Mouse (Mus musculus) mesoderm, embryonic 11.5 days (tissue): ENCODE measurements around the gene 1700029I15Rik.
"Not testable (repeated sequence)": the region's sequence is repeated elsewhere in the genome, so short reads cannot be mapped to it uniquely, and the experiment has no call there.

ENCODE experiments used
- DNase-seq: peaks from one replicate; pipeline ENCODE4 v3.0.0-alpha.2; 2012; ENCODE audit warnings: low read depth, low spot score

1700029I15Rik gene

DNA sequence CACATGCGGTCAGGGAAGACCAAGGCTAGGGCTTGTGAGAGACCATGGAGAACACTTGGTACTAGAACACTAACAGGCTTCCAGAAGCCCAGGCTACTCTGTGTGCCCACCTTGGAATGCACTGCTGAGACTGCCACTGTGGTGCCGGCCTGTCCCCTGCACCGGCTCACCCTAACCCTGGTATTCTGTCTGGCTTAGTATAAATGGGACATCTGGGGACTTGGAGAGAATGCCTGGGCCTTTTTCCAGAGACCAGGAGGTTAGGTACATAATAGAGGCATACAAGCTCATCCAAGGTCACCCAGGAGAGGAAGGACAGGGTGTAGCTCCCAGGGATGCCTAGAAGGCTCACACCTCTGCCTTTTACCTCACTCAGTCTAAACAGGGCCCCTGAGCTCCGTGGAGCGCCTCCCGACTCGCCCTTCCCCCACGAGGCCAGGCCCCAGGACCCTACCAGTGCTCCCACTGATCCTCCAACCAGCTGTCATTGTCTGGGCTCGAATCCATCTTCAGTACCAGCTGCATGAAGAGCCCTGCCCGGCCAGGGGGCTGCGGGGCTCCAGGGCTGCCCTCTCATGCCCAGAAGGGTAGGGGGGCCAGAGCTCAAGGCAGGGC lies 9.5 kb downstream of the 1700029I15Rik start:
- DNase-seq: no peak

DNA sequence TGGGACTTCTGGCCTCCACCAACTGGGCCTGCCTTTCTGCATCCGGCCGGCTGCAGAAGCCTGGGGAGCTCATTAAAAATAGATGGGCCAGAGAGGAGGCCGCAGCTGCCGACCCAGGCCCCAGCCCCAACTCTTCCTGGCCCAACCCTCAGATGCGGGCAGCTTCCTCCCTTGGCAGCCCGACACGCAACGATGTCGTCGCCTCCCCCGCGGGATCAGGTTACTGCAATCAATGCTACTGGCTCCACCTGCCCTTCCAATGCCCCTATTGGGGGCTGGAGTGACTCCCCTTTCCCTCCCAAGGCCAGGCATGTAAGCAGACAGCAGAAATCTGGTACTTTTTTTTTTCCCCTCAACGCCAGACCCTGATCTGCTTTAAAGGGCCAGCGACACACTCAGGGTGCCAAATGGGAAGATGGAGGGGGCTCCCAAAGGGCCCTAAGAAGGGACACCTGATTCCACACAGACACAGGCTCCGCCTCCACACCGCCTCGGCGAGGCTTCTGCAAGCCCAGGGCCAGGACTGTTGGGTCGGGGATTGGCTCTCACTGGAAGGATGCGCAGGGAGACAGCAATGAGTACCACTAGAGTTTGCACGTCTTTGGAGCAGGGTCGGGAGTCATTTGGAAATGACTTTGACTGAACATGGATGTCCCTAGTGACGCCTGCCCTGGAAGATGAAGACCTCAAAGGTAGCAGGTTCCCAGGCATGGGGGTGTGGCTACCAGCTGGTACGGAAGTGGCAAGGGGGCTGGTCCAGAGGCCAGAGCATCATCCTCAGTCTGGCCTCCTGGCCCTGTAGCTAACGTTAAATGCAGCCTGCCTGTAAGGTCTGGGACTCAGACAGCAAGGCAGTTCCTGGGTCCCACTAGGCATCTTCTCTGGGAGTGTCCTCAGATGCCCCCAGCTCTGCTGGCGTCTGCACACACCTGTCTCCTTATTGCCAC lies 10.3 kb downstream of the 1700029I15Rik start:
- DNase-seq: peak; percentile 87

DNA sequence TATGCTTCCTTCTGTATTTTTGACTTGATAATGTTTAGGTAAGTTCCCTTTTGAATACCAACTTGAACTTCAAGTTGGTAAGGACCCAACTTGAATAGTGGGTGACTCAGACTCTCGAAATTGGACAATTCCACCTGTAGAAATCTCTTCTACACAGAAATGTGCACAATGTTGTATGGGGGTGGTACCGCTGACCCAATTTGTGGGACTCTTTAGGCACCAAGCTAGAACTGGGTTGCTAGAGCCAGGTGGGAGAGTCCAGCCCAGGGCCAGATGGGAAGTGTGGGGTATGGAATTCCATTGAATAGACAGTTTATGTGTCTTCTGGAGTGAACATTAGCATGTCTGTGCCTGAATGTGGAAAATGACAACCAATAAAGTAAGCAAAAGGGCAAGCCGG lies 13.2 kb downstream of the 1700029I15Rik start:
- no peak for DNase-seq

DNA sequence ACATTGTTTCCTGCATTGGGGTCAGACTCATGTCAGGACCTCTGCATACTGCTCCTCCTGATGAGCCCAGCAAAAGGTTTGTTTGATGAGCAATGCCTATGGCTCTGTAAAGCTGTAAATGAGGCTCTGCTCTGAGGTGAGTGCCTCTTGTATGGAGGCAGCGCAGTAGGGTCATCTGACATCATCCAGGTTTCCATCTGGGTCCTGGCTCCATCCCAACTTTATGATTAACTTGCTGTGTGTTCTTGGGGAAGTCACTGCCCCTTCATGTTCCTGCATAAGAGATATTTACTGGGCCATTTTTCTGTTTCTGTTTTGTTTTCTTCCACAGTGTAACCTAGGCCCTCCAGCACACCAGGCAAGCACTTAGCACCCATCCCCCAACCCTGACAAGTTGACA lies 15.1 kb downstream of the 1700029I15Rik start:
- no peak for DNase-seq

DNA sequence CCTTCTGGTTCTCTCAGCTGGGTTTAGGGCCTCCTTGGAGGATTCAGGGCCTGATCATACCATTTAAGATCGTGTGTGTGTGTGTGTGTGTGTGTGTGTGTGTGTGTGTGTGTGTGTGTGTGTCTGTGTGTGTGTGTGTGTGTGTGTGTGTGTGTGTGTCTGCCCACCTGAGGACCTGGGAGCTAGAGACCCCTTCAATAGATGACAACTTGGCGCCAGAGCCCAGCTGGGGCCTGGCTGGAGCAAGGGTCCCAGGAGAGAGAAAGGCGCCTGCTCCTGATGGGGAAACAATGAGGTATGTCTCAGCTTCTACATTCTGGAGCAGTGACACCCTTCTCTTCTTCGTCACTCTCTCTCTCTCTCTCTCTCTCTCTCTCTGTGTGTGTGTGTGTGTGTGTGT lies 17.5 kb downstream of the 1700029I15Rik start:
- DNase-seq: not testable (repeated sequence)

DNA sequence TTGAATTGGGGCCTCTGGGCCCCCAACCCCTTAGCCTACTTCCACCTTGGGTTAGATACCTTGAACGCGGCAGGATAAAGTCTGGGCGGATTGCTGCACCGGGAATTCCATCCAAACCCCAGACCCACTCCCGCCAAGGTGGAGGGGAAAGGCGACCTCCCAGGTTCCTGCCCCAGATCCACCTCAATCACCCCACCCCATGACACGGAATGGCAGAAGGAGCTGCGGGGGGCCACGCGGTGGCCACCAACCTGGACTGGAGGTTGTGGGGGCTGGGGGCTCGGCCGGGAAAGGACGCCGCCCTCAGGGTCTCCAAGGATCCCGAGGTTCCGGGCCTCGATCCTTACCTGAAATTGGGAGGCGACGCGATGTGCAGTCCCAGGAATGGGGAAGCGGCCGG lies 18.3 kb downstream of the 1700029I15Rik start:
- no peak for DNase-seq

DNA sequence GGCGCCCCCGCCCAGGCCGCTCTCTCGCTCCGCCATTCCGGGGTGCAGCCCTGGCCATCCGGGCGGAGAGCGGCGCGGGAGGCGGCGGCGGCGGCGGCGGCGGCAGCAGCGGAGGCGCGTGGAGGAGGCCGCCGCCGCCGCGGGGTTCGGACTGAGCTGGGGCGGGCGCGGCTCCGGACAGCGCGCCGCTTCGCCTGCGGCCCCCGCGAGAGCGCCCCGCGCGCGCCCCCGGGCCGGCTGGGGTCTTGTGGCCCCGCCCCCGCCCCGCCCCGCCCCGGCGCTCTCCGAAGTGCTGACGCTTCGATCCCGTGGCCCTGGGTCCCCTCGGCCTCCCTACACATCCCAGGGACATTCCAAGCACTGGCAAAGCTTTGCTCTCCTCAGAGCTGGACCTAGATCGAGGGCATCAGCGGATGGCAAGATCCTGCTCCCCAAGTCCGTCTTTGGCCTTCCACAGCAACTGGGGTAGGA lies 18.8 kb downstream of the 1700029I15Rik start, which contains the start of gene Mapk8ip1:
Gene Mapk8ip1 (minus strand): TSS at position 173 of the 471 bp plus-strand sequence.
- DNase-seq: peak; percentile 46

DNA sequence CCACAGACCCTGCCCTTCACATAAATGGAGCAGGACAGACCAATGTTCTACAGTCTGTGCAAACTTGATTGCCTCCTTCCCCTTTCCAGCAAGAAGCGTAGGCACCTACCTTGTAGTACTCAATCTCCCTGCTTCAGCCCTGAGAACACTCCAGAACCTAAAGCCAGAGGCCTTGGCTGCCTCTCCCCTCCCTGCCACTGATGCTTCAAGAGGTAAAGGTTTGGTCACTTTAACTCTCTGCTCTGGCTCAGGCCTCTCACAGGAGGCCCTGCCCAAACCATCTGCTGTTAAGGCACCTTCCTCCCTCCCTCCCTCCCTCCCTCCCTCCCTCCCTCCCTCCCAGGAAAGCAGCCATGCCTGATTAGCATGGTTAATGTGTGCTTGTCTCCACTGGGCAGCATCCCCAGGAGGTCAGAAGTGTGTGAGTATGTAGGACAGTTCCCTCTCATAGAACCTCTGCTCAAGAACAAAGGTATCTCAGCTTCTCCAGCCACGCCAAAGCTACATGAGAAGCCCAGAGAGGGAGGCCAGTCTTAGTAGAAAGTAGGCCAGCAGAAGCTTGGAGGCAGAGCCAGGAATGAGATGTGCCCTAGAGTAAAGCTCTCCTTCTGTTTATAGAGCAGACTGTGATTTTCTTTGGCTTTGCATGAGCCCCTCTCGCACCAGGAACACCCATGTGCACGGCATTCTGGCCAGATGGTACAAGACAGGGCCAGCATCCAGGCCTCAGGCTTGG lies 20.4 kb downstream of the 1700029I15Rik start:
- DNase-seq: no peak

DNA sequence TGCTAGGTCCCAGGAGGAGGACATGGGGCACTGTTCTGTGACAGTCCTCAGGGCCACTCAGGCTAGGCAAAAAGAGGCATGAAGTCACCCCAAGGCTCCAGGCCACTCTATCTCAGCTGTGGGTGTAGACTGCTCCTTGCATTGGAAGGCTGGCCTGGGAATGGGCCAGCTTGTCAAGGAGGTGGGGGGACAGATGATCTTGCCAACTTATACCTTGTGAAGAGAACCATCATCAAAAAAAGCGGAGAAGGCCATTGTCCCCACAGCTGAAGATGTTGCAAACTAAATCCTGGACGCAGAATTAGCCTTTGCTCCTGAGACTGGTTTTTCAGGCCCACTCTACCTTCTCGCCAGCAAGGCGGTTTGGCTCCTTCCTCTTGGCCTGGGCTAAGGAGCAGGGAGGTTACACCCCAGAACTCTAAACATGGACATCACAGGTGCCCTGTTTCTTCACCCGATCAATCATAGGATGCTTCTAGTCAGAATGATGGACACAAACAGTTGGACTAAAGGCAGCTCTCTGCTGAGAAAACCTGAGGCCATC lies 21.5 kb downstream of the 1700029I15Rik start:
- no peak for DNase-seq

DNA sequence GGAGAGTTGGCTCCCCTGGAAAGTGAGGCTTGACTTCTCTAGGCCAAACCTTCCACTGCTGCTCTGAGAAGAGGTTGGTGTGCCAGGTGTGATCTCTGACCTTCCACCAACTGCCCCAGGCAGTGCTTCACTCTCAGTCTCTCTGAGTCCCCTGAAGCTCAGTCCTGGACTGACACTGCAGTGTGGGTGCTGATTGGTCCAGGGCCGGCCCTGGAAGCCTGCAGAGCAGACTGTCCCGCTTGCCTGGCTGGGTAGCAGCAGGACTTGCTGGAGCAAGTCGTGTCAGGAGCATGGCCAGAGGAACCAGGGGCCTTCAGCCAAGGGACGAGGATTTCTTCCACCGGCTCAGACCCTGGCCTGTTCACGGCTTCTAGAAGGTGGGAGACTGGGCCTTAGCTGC lies 22.4 kb downstream of the 1700029I15Rik start:
- no peak for DNase-seq

DNA sequence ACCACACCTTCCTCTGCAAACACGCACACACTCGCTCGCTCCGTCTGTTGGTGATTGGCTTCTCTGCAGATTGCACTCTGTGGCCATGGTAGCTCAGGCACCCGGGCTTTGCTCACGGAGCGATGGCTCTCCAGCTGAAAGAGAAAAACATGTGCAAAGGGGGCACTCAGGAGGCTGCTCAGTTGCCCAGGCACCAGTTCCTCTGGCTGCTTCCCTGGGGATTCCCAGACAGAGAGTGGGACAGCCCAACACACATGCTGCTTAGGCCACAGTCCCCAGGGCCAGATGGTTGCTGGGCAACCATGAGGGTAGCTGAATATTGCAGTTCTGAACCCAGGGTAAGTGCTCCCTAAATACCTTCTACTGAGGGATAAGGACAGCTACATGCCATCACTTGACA lies 23.3 kb downstream of the 1700029I15Rik start:
- no peak for DNase-seq

DNA sequence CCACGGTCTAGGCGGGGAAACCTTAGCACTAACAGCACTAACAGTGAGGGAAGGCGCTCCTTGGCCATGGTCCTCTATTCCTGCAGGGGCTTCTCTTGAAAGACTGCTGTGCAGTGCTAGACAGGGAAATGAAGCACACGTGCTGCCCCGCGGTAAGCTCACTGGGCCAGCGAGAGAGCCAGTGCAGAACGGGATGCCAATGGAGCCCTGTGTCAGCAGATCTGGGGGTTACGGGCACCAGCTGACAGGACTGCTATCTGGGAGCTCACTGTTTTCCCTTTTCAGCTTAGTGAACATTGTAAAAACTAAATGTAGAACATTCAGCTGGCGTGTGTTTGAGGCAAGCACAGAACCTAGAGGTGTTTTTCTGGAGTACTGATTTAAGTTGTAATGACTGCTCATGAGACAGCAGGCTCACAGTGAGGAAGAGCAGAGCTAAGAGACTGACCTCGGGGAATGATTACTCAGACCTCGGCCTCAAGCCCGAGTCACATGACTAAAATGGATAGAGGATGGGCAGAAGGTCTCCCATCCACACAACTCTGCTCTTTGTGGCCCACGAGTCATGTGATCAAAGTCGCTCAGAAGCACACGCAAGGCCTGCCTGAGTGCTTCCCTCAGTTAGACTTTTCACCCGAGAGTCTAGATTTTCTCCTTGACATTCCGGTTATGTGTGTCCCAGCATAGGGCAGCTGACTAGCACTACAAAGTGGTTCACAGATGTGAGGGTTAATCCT lies 26.1 kb downstream of the 1700029I15Rik start:
- DNase-seq: no peak

DNA sequence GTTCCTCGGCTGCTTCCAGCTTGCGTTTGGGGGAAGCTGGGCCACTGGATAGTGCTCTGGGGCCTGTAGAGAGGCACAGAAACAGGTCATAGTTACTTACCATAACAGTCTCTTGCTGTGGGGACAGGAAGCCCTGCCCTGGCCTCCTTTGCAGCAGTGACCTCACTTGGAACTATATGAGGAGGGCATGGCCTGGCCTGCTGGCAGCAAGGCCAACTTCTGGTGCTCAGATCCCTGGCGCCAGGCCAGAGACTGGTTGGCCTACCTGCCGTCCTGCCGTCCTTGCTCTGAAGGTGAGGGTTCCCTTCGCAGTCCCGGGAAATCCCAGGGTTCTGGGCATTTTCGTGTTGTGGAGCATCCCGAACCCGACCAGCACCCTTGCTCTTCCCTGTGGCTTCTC lies 29.4 kb downstream of the 1700029I15Rik start:
- no peak for DNase-seq

DNA sequence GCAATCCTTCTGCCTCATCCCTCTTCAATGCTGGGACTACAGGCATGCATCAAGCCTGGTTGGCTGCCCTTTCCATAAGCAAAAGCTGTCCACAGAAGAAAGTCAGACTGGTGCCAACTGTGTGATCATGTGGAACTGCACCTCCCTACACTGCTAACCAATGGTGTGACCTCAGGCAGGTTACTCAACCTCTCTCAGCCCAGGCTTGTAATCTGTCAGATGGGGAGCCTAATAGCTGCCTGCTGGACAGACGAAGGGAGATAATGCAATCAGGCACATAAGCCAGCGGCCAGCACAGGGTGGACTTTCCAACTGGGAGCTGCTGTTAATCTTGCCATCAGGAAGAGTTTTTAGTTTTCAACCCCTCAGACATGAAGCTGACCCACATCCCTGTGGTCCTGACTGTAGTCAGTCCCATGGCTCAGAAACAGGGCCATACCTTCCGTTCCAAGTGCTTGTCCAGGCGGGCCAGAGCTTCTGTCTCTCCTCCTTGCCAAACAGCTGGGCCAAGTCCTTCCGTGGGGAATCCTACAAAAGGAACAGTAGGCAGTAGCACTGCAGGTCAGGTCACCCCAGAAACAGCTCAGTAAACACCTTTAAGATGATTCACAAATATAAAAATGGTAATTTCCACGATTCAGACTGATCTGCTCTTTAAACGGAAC lies 39.5 kb downstream of the 1700029I15Rik start:
- DNase-seq: no peak

DNA sequence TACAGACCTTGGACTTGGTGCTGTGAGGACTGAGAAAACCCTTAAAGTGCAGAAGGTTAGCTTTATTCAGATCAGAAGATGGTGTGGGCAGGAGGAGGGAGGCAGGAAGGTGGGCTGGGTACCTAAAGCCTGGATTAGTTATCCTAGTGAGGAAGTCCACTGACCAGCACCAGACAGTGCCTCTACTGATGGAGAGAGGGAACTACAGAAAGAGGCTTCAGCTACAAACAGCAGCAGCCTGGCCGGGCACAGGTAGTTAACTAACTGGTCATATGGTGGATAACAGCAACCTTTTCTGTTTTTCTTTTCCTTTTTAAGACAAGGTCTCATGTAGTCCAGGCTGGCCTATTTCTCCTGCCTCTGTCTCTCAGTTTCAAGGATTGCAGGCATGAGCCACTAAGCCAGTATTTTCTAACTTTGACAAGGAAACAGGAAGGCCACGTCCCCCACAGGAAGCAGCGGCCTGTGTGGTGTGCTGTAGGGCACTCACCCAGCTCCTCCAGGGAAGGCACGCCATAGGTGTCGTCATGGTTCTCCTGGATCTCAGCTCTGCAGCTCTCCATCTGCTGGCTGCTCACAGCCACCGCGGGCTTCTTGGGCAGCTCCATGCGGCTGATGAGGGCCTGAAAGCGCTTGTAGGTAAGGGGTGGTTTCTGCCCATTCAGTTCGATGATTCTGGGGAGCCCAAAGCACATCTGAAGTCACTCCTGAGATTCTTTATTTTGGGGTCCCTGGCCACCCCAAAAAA lies 40.2 kb downstream of the 1700029I15Rik start:
- no peak for DNase-seq

DNA sequence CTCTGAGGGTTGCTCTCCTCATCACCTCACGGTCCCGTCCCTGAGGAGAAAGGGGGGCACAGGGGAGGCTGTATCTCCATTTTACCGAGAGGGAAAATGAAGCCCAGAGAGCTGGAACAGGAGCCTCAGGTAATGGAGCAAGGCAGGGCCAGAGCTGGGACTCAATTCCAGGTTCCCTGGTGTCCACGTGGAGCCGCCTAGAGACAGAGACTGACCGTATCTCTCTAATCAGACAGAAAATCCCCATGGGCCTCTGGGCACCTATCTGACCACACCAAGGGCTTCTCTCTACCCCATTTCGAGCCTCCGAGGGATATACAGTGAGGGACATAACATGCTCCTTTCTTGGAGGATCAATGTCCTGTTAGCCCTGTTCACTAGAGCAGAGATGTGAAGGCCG lies 40.8 kb downstream of the 1700029I15Rik start:
- DNase-seq: no peak

DNA sequence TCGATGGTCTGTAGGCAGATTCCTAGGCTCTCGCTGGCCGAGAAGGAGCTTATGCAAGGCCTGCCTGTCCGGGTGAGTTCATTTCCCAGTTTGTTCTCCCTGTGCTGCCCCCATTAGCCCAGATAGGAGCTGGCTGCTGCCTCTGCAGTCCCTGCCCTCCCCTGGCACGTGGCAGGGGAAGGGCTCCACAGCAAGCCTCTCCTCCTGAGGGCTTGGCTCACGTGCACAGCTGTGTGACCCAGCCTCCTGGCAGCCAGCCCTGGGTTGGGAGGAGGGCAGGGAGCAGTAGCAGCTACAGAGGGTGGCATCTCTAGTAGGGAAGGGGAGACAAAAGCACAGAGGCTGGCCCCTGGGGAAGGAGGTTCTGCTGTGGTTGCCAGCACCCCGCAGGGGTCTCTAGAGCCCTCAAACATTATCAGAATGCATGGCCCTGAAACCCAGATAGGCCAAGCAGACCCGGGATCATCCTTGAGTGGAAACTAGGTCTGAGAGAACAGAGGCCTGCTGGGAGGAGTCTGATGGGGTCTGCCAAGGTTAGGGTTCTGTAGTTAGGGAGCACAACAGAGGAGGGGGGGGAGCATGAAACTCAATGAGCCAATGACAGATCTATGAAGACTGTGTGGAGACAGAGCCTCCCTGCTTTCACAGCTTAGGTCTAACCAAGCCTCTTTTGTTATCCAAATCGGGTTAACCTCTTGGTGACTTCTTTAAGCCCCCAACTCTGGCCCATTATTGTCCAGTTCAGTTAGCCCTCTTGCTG lies 41.5 kb downstream of the 1700029I15Rik start:
- no peak for DNase-seq

DNA sequence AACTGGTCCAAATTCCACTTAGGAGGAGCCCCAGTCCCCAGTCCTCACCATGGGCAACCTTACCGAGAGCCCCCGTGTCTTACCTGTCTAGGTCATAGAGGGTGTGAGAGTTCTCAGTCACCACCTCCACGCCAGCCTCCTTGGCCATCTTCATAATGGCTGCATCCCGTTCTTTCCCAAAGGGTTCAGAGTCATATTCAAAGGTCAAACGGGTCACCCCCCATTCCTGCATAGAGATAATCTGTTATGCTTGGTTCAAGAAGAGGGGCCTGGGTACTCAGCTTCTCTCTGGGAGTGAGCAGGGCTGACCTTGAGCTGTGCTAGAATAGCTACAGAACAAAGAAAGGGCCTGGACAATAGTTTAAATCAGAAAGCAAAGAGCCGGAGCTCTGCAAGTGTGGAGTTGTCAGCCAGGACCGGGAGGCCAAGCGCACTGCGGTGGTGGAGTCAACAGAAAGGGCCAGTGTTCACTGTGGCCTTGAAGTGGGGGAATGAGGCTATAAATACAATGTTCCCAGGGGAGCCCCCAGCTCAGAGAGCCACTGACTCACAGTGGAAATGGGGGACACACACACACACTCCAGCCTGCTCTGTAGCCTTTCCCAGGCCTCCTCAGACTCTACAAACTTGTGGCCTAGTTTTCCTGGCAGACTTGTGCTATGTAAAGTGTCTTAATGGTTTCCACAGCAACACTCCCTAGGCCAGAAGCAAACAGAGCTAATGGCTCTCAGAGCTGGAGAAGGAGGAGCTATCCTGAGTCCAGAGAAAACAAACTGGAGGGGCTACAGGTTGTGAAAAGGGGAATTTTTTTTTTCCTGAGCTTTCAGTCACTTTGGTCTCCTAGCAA lies 42.3 kb downstream of the 1700029I15Rik start:
- DNase-seq: peak; percentile 43
